Comparison of ENCODE assay signal across 20 mouse cellular contexts in genomic region chr13:20828728-20829127, GRCm38 (mm10). TPM values are rescaled to one million over a fixed set of nuclear protein-coding genes. Genes with fewer than 3 reads are reported as not detected.
DNase-seq lines count a peak whose midpoint lies in the region; ATAC-seq and TF ChIP-seq lines count a peak whose summit lies in the region.
"Had no signal": no experiment of that assay in that cellular context is flagged by ENCODE, and none has a peak within 500 bp of the region (broad histone marks: within the 10 kb centered on the region; RNA-seq: fewer than 3 reads in every experiment).

No protein-coding gene starts in this region.

- DNase-seq in forebrain, postnatal 0 days = peak; percentile 8
- DNase-seq in forebrain, embryonic 11.5 days (ENCODE audit: low spot score) = no peak
- peak; percentile 20 for DNase-seq in kidney, adult 18-20 months
- DNase-seq in kidney, postnatal 36 days = peak; percentile 32 to 35
- DNase-seq in layer of hippocampus, postnatal 14 days (ENCODE audit: low spot score in 2 of 2) = peak; percentile 12 to 20
- DNase-seq in layer of hippocampus, postnatal 36 days = no peak
- DNase-seq: adrenal gland, adult 8-10 months; adrenal gland, postnatal 36 days; B cell, adult 2 months; cerebellum, adult 2 months; gastrocnemius, postnatal 14 days had no signal

- no peaks in the 10 kb centered on the region for H3K36me3 ChIP-seq in forebrain, postnatal 0 days (ENCODE audit: insufficient read depth)
- H3K36me3 ChIP-seq in forebrain, embryonic 11.5 days (ENCODE audit: control insufficient read depth, insufficient read depth, low read length) = no peaks in the 10 kb centered on the region
- no peaks in the 10 kb centered on the region for H3K36me3 ChIP-seq in kidney, embryonic 15.5 days
- H3K36me3 ChIP-seq in kidney, embryonic 14.5 days (ENCODE audit: control insufficient read depth, insufficient read depth, low read length) = no peaks in the 10 kb centered on the region
- H3K36me3 ChIP-seq: embryonic facial prominence, embryonic 10.5 days; G1E; heart, embryonic 12.5 days; hindbrain, embryonic 15.5 days had no signal

- no peak overlapping the region for H3K9ac ChIP-seq in forebrain, postnatal 0 days
- H3K9ac ChIP-seq in forebrain, embryonic 11.5 days (ENCODE audit: low read length) = no peak overlapping the region
- no peak overlapping the region for H3K9ac ChIP-seq in kidney, embryonic 15.5 days
- H3K9ac ChIP-seq in kidney, embryonic 14.5 days (ENCODE audit: low read depth, low read length) = no peak overlapping the region
- H3K9ac ChIP-seq: heart, embryonic 12.5 days; hindbrain, embryonic 15.5 days had no signal

- no peak for ATAC-seq in forebrain, postnatal 0 days
- no peak for ATAC-seq in forebrain, embryonic 11.5 days (replicated peaks; ENCODE audit: low FRiP score)
- ATAC-seq in kidney, embryonic 15.5 days (replicated peaks; ENCODE audit: low FRiP score) = no peak
- ATAC-seq in kidney, embryonic 14.5 days (ENCODE audit: low FRiP score, low TSS enrichment) = no peak
- ATAC-seq: CD4-positive, CD25-positive, alpha-beta regulatory T cell, adult 4 months; forebrain, embryonic 14.5 days had no signal

- H3K27me3 ChIP-seq in forebrain, postnatal 0 days (ENCODE audit: insufficient read depth, low read length) = no peaks in the 10 kb centered on the region
- no peaks in the 10 kb centered on the region for H3K27me3 ChIP-seq in forebrain, embryonic 11.5 days (ENCODE audit: control insufficient read depth, insufficient read depth, low read length)
- H3K27me3 ChIP-seq in kidney, embryonic 15.5 days = no peaks in the 10 kb centered on the region
- H3K27me3 ChIP-seq in kidney, embryonic 14.5 days (ENCODE audit: control insufficient read depth, insufficient read depth, low read length) = no peaks in the 10 kb centered on the region
- H3K27me3 ChIP-seq: heart, embryonic 12.5 days; hindbrain, embryonic 15.5 days had no signal

- no peak overlapping the region for H3K27ac ChIP-seq in forebrain, postnatal 0 days (ENCODE audit: low read depth, low read length)
- H3K27ac ChIP-seq in forebrain, embryonic 11.5 days (ENCODE audit: low read depth, low read length) = no peak overlapping the region
- H3K27ac ChIP-seq in kidney, embryonic 15.5 days = no peak overlapping the region
- H3K27ac ChIP-seq in kidney, embryonic 14.5 days (ENCODE audit: low read depth, low read length) = no peak overlapping the region
- H3K27ac ChIP-seq: embryonic facial prominence, embryonic 10.5 days; heart, adult 2 months; hindbrain, embryonic 15.5 days had no signal

- no peaks in the 10 kb centered on the region for H3K4me1 ChIP-seq in forebrain, postnatal 0 days (ENCODE audit: insufficient read depth)
- no peaks in the 10 kb centered on the region for H3K4me1 ChIP-seq in forebrain, embryonic 11.5 days (replicated peaks; ENCODE audit: control insufficient read depth, insufficient read depth, low read length)
- H3K4me1 ChIP-seq in kidney, embryonic 15.5 days = no peaks in the 10 kb centered on the region
- H3K4me1 ChIP-seq in kidney, embryonic 14.5 days (ENCODE audit: control insufficient read depth, insufficient read depth, low read length) = no peaks in the 10 kb centered on the region
- H3K4me1 ChIP-seq: embryonic facial prominence, embryonic 10.5 days; heart, embryonic 12.5 days; hindbrain, embryonic 15.5 days had no signal

- no peak overlapping the region for H3K4me2 ChIP-seq in forebrain, postnatal 0 days (ENCODE audit: low read depth)
- no peak overlapping the region for H3K4me2 ChIP-seq in forebrain, embryonic 11.5 days (ENCODE audit: low read depth, low read length, severe bottlenecking)
- H3K4me2 ChIP-seq in kidney, embryonic 15.5 days = no peak overlapping the region
- H3K4me2 ChIP-seq in kidney, embryonic 14.5 days (replicated peaks; ENCODE audit: low read depth, low read length) = no peak overlapping the region
- H3K4me2 ChIP-seq: heart, embryonic 12.5 days; hindbrain, embryonic 15.5 days had no signal

- no peaks in the 10 kb centered on the region for H3K9me3 ChIP-seq in forebrain, postnatal 0 days (ENCODE audit: low read length)
- no peaks in the 10 kb centered on the region for H3K9me3 ChIP-seq in forebrain, embryonic 11.5 days (ENCODE audit: control insufficient read depth, low read length)
- no peaks in the 10 kb centered on the region for H3K9me3 ChIP-seq in kidney, embryonic 15.5 days (replicated peaks)
- H3K9me3 ChIP-seq in kidney, embryonic 14.5 days (ENCODE audit: control insufficient read depth, low read length) = no peaks in the 10 kb centered on the region
- H3K9me3 ChIP-seq: embryonic facial prominence, embryonic 10.5 days; G1E; heart, embryonic 12.5 days; hindbrain, embryonic 15.5 days had no signal

- TF ChIP-seq CTCF in forebrain, postnatal 0 days (IDR thresholded peaks at IDR 0.05; ENCODE audit: low read depth) = no peak

- H3K4me3 ChIP-seq in forebrain, postnatal 0 days (ENCODE audit: low read depth, low read length) = no peak overlapping the region
- no peak overlapping the region for H3K4me3 ChIP-seq in forebrain, embryonic 11.5 days (ENCODE audit: low read depth, low read length)
- no peak overlapping the region for H3K4me3 ChIP-seq in kidney, embryonic 15.5 days (replicated peaks)
- H3K4me3 ChIP-seq in kidney, embryonic 14.5 days (ENCODE audit: low read length) = no peak overlapping the region
- H3K4me3 ChIP-seq: embryonic facial prominence, embryonic 10.5 days; heart, adult 2 months; heart, embryonic 12.5 days; hindbrain, embryonic 15.5 days had no signal

- WGBS in forebrain, postnatal 0 days = 75% methylated on average over 2 of the region's 2 CpGs
- 88% methylated on average over 2 of the region's 2 CpGs for WGBS in forebrain, embryonic 11.5 days
- WGBS in kidney, embryonic 15.5 days = 73% methylated on average over 2 of the region's 2 CpGs
- 84% methylated on average over 2 of the region's 2 CpGs for WGBS in kidney, embryonic 14.5 days

RNA-seq across cellular contexts. Expression of gene Aoah, which starts 34.8 kb away (rescaled TPM):
- total RNA-seq in forebrain, postnatal 0 days (2014; rRNA removed) = 0.38 and 0.86 TPM in 2 replicates
- polyA plus RNA-seq in forebrain, postnatal 0 days (2015; fragmentation: Nextera tagmentation; extraction: Ambion mirVana) = 0.44 and 0.51 TPM in 2 replicates
- 0.24 and 0.32 TPM in 2 replicates for polyA plus RNA-seq in forebrain, embryonic 11.5 days (2014; fragmentation: Nextera tagmentation; extraction: Ambion mirVana)
- 1.6 and 2.0 TPM in 2 replicates for polyA plus RNA-seq in kidney, embryonic 15.5 days (2015; fragmentation: Nextera tagmentation; extraction: Ambion mirVana)
- 0.57 and 0.95 TPM in 2 replicates for polyA plus RNA-seq in kidney, embryonic 14.5 days (2014; fragmentation: Nextera tagmentation; extraction: Ambion mirVana)
- under 1 TPM; 0.21 to 0.37 TPM for total RNA-seq in layer of hippocampus, postnatal 14 days (2021)
- under 1 TPM in 1 of 2 experiments, not detected in 1; 0.30 TPM for total RNA-seq in layer of hippocampus, postnatal 36 days (2021)
- polyA plus RNA-seq: G1E had no signal

Comparison
In these comparisons a context has a peak if more than half of its experiments do, and no peak if none do; other contexts are left out.
1. DNase-seq: peak in forebrain, postnatal 0 days (single experiment), kidney, adult 18-20 months (single experiment), kidney, postnatal 36 days (2 of 2) and layer of hippocampus, postnatal 14 days (2 of 2); none in forebrain, embryonic 11.5 days (single experiment) and layer of hippocampus, postnatal 36 days (0 of 2).